Mouse (Mus musculus) MEL (cell line): ENCODE measurements at regions not wholly inside any gene's neighbourhood (a gene's known extent, or its start where the extent isn't known, plus 50 kb on each side); places are given as distances from the start of the nearest gene placed in this dataset.

Experiments used
- DNase-seq: peaks from one replicate; pipeline ENCODE4 v3.0.0; 2011; ENCODE audit warnings: low read depth, low spot score
- H3K27ac ChIP-seq: 2 replicates; pipeline ENCODE4 v1.5.1; 2012; ENCODE audit warnings: low read depth, mild to moderate bottlenecking, control low read depth, low read length, moderate library complexity; ENCODE audit not compliant: control insufficient read depth
- H3K27me3 ChIP-seq, 2 experiments: fragments of 150-350 bp in 1 of 2; sonication (generic) in 1 of 2; 2 replicates each; pipeline ENCODE4 v1.6.1; 2012; ENCODE audit warnings: low read length in 2 of 2, mild to moderate bottlenecking in 2 of 2, improper control_type of control experiment in 1 of 2, moderate library complexity in 1 of 2; ENCODE audit not compliant: insufficient read depth in 2 of 2, control insufficient read depth in 1 of 2
- H3K36me3 ChIP-seq, 2 experiments: 2 replicates each; pipeline ENCODE4 v1.6.1; 2012 to 2014; ENCODE audit warnings: low read length in 2 of 2, improper control_type of control experiment in 1 of 2, inconsistent platforms in 1 of 2, mild to moderate bottlenecking in 1 of 2; ENCODE audit not compliant: insufficient read depth in 2 of 2, control insufficient read depth in 1 of 2
- H3K4me1 ChIP-seq, 2 experiments: fragments of 150-350 bp in 1 of 2; sonication (generic) in 1 of 2; 2 replicates each; pipeline ENCODE4 v1.6.1; 2012; ENCODE audit warnings: low read length in 2 of 2, improper control_type of control experiment in 1 of 2, mild to moderate bottlenecking in 1 of 2; ENCODE audit not compliant: insufficient read depth in 2 of 2, control insufficient read depth in 1 of 2
- H3K4me3 ChIP-seq, 2 experiments: fragments of 150-350 bp in 1 of 2; sonication (generic) in 1 of 2; 2 replicates each; pipeline ENCODE4 v1.5.1; 2012; ENCODE audit warnings: low read depth in 2 of 2, low read length in 2 of 2, mild to moderate bottlenecking in 2 of 2, moderate library complexity in 2 of 2, control low read depth in 1 of 2, improper control_type of control experiment in 1 of 2; ENCODE audit not compliant: control insufficient read depth in 1 of 2, insufficient read depth in 1 of 2
- H3K79me2 ChIP-seq: 2 replicates; pipeline ENCODE4 v1.6.1; 2012; ENCODE audit warnings: mild to moderate bottlenecking, low read length, moderate library complexity; ENCODE audit not compliant: control insufficient read depth, poor library complexity, insufficient read depth
- H3K9ac ChIP-seq: 2 replicates; pipeline ENCODE4 v1.6.1; 2012; ENCODE audit warnings: low read depth, mild to moderate bottlenecking, control low read depth, low read length, moderate library complexity; ENCODE audit not compliant: control insufficient read depth, poor library complexity, severe bottlenecking
- H3K9me3 ChIP-seq: fragments of 150-350 bp; sonication (generic); replicated peaks from 2 replicates; pipeline ENCODE4 v1.6.1; 2012; ENCODE audit warnings: mild to moderate bottlenecking, low read length, improper control_type of control experiment, moderate library complexity; ENCODE audit not compliant: insufficient read depth
- BHLHE40 ChIP-seq: IDR thresholded peaks from 2 replicates; pipeline ENCODE4 v1.6.1; 2012; ENCODE audit warnings: low read depth, mild to moderate bottlenecking, inconsistent platforms, low read length, improper control_type of control experiment, borderline replicate concordance
- CTCF ChIP-seq, 3 experiments: IDR thresholded peaks in 2 of 3; conservative IDR thresholded peaks in 1 of 3; 2 replicates each; pipeline ENCODE4 v1.5.1; 2011 to 2012; ENCODE audit warnings: low read length in 3 of 3, low read depth in 2 of 3, mild to moderate bottlenecking in 2 of 3, improper control_type of control experiment in 1 of 3, inconsistent platforms in 1 of 3, mixed read lengths in 1 of 3, moderate library complexity in 1 of 3; ENCODE audit not compliant: control insufficient read depth in 1 of 3, insufficient read depth in 1 of 3, poor library complexity in 1 of 3, severe bottlenecking in 1 of 3
- ELF1 ChIP-seq: IDR thresholded peaks from 2 replicates; pipeline ENCODE4 v1.6.1; 2014; ENCODE audit warnings: low read depth, mild to moderate bottlenecking, inconsistent platforms, low read length, improper control_type of control experiment, moderate library complexity
- EP300 ChIP-seq, 2 experiments: IDR thresholded peaks; 2 replicates each; pipeline ENCODE4 v1.6.1; 2011; ENCODE audit warnings: improper control_type of control experiment in 2 of 2, low read length in 2 of 2, low read depth in 1 of 2, mild to moderate bottlenecking in 1 of 2
- GABPA ChIP-seq: IDR thresholded peaks from 2 replicates; pipeline ENCODE4 v1.6.1; 2012; ENCODE audit warnings: low read depth, mild to moderate bottlenecking, inconsistent platforms, low read length, improper control_type of control experiment, moderate library complexity
- GATA1 ChIP-seq: IDR thresholded peaks from 2 replicates; pipeline ENCODE4 v1.6.1; 2011; ENCODE audit warnings: low read depth, low read length, improper control_type of control experiment
- HCFC1 ChIP-seq: IDR thresholded peaks from 2 replicates; pipeline ENCODE4 v1.6.1; 2012; ENCODE audit warnings: low read depth, mild to moderate bottlenecking, inconsistent platforms, low read length, improper control_type of control experiment, moderate library complexity
- JUND ChIP-seq: IDR thresholded peaks from 2 replicates; pipeline ENCODE4 v1.6.1; 2011; ENCODE audit warnings: low read depth, mild to moderate bottlenecking, improper control_type of control experiment, low read length
- KAT2A ChIP-seq: conservative IDR thresholded peaks from 2 replicates; pipeline ENCODE4 v1.6.1; 2012; ENCODE audit warnings: low read depth, low read length, improper control_type of control experiment, inconsistent platforms
- MAFK ChIP-seq: IDR thresholded peaks from 2 replicates; pipeline ENCODE4 v1.6.1; 2011; ENCODE audit warnings: low read depth, mild to moderate bottlenecking, low read length, improper control_type of control experiment, borderline replicate concordance
- MAX ChIP-seq: IDR thresholded peaks from 2 replicates; pipeline ENCODE4 v1.6.1; 2011; ENCODE audit warnings: low read length, improper control_type of control experiment
- MEF2A ChIP-seq: IDR thresholded peaks from 2 replicates; pipeline ENCODE4 v1.6.1; 2014; ENCODE audit warnings: low read depth, mild to moderate bottlenecking, inconsistent platforms, low read length, improper control_type of control experiment; ENCODE audit not compliant: poor library complexity, insufficient replicate concordance, severe bottlenecking; ENCODE audit errors: extremely low read depth
- MXI1 ChIP-seq: IDR thresholded peaks from 2 replicates; pipeline ENCODE4 v1.6.1; 2011; ENCODE audit warnings: mild to moderate bottlenecking, low read depth, low read length, improper control_type of control experiment
- MYC ChIP-seq: IDR thresholded peaks from 2 replicates; pipeline ENCODE4 v1.6.1; 2011; ENCODE audit warnings: low read depth, mild to moderate bottlenecking, low read length, improper control_type of control experiment, moderate library complexity
- NELFE ChIP-seq: IDR thresholded peaks from 2 replicates; pipeline ENCODE4 v1.6.1; 2011; ENCODE audit warnings: low read depth, low read length, improper control_type of control experiment
- NRF1 ChIP-seq: IDR thresholded peaks from 2 replicates; pipeline ENCODE4 v1.6.1; 2014; ENCODE audit warnings: low read depth, mild to moderate bottlenecking, inconsistent platforms, low read length, improper control_type of control experiment, moderate library complexity; ENCODE audit not compliant: poor library complexity, insufficient read depth, severe bottlenecking
- POLR2AphosphoS2 ChIP-seq: IDR thresholded peaks from 2 replicates; pipeline ENCODE4 v1.6.1; 2011; ENCODE audit warnings: low read length, improper control_type of control experiment
- POLR2AphosphoS5 ChIP-seq: IDR thresholded peaks from 2 replicates; pipeline ENCODE4 v1.6.1; 2012; ENCODE audit warnings: low read depth, borderline replicate concordance, mild to moderate bottlenecking, inconsistent platforms, low read length, moderate library complexity, mixed read lengths
- TCF12 ChIP-seq: IDR thresholded peaks from 2 replicates; pipeline ENCODE4 v1.6.1; 2014; ENCODE audit warnings: low read depth, mild to moderate bottlenecking, inconsistent platforms, low read length, improper control_type of control experiment, moderate library complexity
- UBTF ChIP-seq: IDR thresholded peaks from 2 replicates; pipeline ENCODE4 v1.6.1; 2012; ENCODE audit warnings: low read depth, mild to moderate bottlenecking, inconsistent platforms, low read length, improper control_type of control experiment, moderate library complexity, borderline replicate concordance; ENCODE audit not compliant: insufficient read depth
- USF2 ChIP-seq, 2 experiments: IDR thresholded peaks; 2 replicates each; pipeline ENCODE4 v1.6.1; 2011 to 2012; ENCODE audit warnings: improper control_type of control experiment in 2 of 2, low read length in 2 of 2, borderline replicate concordance in 1 of 2, inconsistent platforms in 1 of 2, low read depth in 1 of 2, mild to moderate bottlenecking in 1 of 2; ENCODE audit not compliant: insufficient read depth in 1 of 2
- ZC3H11A ChIP-seq: IDR thresholded peaks from 2 replicates; pipeline ENCODE4 v1.6.1; 2012; ENCODE audit warnings: low read depth, mild to moderate bottlenecking, inconsistent platforms, low read length, improper control_type of control experiment
- ZKSCAN1 ChIP-seq: IDR thresholded peaks from 2 replicates; pipeline ENCODE4 v1.6.1; 2012; ENCODE audit warnings: low read depth, mild to moderate bottlenecking, inconsistent platforms, low read length, improper control_type of control experiment, moderate library complexity
- ZMIZ1 ChIP-seq: IDR thresholded peaks from 2 replicates; pipeline ENCODE4 v1.6.1; 2012; ENCODE audit warnings: low read depth, mild to moderate bottlenecking, inconsistent platforms, low read length, improper control_type of control experiment, moderate library complexity
- ZNF384 ChIP-seq: IDR thresholded peaks from 2 replicates; pipeline ENCODE4 v1.6.1; 2012; ENCODE audit warnings: low read depth, mild to moderate bottlenecking, inconsistent platforms, low read length, improper control_type of control experiment

- Histone ChIP-seq H3K27ac (no peak overlapping the region), H3K9ac (no peak overlapping the region), H3K36me3 (no peaks in the 10 kb centered on the region), H3K79me2 (no peaks in the 10 kb centered on the region), H3K4me1 (no peaks in the 10 kb centered on the region), H3K27me3 (peaks cover 0 to 2% of the 10 kb centered on the region in 2 experiments; a peak in 1 of 4 replicates), H3K9me3 (no peaks in the 10 kb centered on the region), H3K4me3 (no peak overlapping the region)
- no peak for DNase-seq
- TF ChIP-seq MYC (no peak), ZKSCAN1 (no peak), JUND (no peak), GATA1 (no peak), KAT2A (no peak), GABPA (no peak), EP300 (IDR thresholded peaks at IDR 0.05; ENCODE audit: low read depth in 1 of 2, low read length in 2 of 2) (no peak), TCF12 (no peak), ZNF384 (no peak), CTCF (IDR thresholded peaks at IDR 0.05 in 2 of 3, conservative IDR thresholded peaks at IDR 0.05 in 1 of 3; ENCODE audit: control insufficient read depth in 1 of 3, insufficient read depth in 1 of 3, low read depth in 2 of 3, low read length in 3 of 3, poor library complexity in 1 of 3, severe bottlenecking in 1 of 3) (no peak), USF2 (IDR thresholded peaks at IDR 0.05; ENCODE audit: borderline replicate concordance in 1 of 2, insufficient read depth in 1 of 2, low read depth in 1 of 2, low read length in 2 of 2) (no peak), POLR2AphosphoS5 (no peak), MXI1 (no peak), BHLHE40 (no peak), NELFE (no peak), POLR2AphosphoS2 (no peak), MAX (no peak)
Observed at GRCm38 (mm10) chr4:11872036-11872435, 109.0 kb downstream of the Gm10604 start.

- no peaks in the 10 kb centered on the region for H3K4me1 ChIP-seq
- no peak overlapping the region for H3K9ac ChIP-seq
- no peaks in the 10 kb centered on the region for H3K36me3 ChIP-seq
- no peak overlapping the region for H3K27ac ChIP-seq
- H3K4me3 ChIP-seq = no peak overlapping the region
- H3K27me3 ChIP-seq = peaks cover 0 to 2% of the 10 kb centered on the region in 2 experiments; a peak in 1 of 4 replicates
- no peaks in the 10 kb centered on the region for H3K9me3 ChIP-seq
- no peak for TF ChIP-seq USF2 (IDR thresholded peaks at IDR 0.05; ENCODE audit: borderline replicate concordance in 1 of 2, insufficient read depth in 1 of 2, low read depth in 1 of 2, low read length in 2 of 2)
- no peak for TF ChIP-seq POLR2AphosphoS2
- no peak for TF ChIP-seq MAX
- no peak for TF ChIP-seq HCFC1
- no peak for TF ChIP-seq NRF1
- no peak for TF ChIP-seq ELF1
- no peak for TF ChIP-seq EP300 (IDR thresholded peaks at IDR 0.05; ENCODE audit: low read depth in 1 of 2, low read length in 2 of 2)
- no peak for TF ChIP-seq MAFK
- TF ChIP-seq TCF12 = no peak
- TF ChIP-seq ZC3H11A = no peak
- TF ChIP-seq UBTF = no peak
- no peak for TF ChIP-seq ZMIZ1
- no peak for TF ChIP-seq MEF2A
- TF ChIP-seq CTCF (IDR thresholded peaks at IDR 0.05 in 2 of 3, conservative IDR thresholded peaks at IDR 0.05 in 1 of 3; ENCODE audit: control insufficient read depth in 1 of 3, insufficient read depth in 1 of 3, low read depth in 2 of 3, low read length in 3 of 3, poor library complexity in 1 of 3, severe bottlenecking in 1 of 3) = no peak
- TF ChIP-seq KAT2A = no peak
- DNase-seq = no peak
- H3K79me2 ChIP-seq = no peaks in the 10 kb centered on the region
Observed at GRCm38 (mm10) chr4:11869721-11870120, 111.3 kb downstream of the Gm10604 start.
